Mouse (Mus musculus) heart, postnatal 0 days (tissue): ENCODE measurements at regions not wholly inside any gene's neighbourhood (a gene's known extent, or its start where the extent isn't known, plus 50 kb on each side); places are given as distances from the start of the nearest gene placed in this dataset.

Source experiments
- CTCF ChIP-seq: IDR thresholded peaks from 2 replicates; pipeline ENCODE4 v1.5.1; 2016; ENCODE audit warnings: antibody characterized with exemption, control low read depth, low read depth
- EP300 ChIP-seq: IDR thresholded peaks from 2 replicates; pipeline ENCODE4 v1.6.1; 2016; ENCODE audit warnings: antibody characterized with exemption, low read depth

- no peak for TF ChIP-seq CTCF
- no peak for TF ChIP-seq EP300
Measured at GRCm38 (mm10) chr5:119251311-119252047, 419.0 kb upstream of the Tbx3 start.
